Mouse (Mus musculus) right cerebral cortex, postnatal 25 days (tissue): ENCODE results near the gene Klf13.

ENCODE experiments used
- DNase-seq: peaks from one replicate; pipeline ENCODE4 v3.0.0; 2022

The Klf13 gene

GRCm38 (mm10) chr7:63924747-63925412 is 13.8 kb downstream of the Klf13 start:
- DNase-seq = peak; percentile 81

- DNase-seq = no peak
Observed at GRCm38 (mm10) chr7:63924151-63924550, 14.6 kb downstream of the Klf13 start.

- DNase-seq = no peak
Observed at GRCm38 (mm10) chr7:63922975-63923374, 15.7 kb downstream of the Klf13 start.

- DNase-seq = no peak
Observed at GRCm38 (mm10) chr7:63922571-63922970, 16.1 kb downstream of the Klf13 start.

- DNase-seq = no peak
Observed at GRCm38 (mm10) chr7:63921909-63922562, 16.7 kb downstream of the Klf13 start.

- DNase-seq = no peak
Observed at GRCm38 (mm10) chr7:63918771-63919768, 19.6 kb downstream of the Klf13 start.

- DNase-seq = no peak
Observed at GRCm38 (mm10) chr7:63917693-63918092, 21.0 kb downstream of the Klf13 start.

GRCm38 (mm10) chr7:63916268-63916907 is 22.3 kb downstream of the Klf13 start, which contains the start of gene E030018B13Rik:
E030018B13Rik (plus strand) TSS chr7:63916857.
- no peak for DNase-seq

GRCm38 (mm10) chr7:63914891-63915290 is 23.8 kb downstream of the Klf13 start:
- no peak for DNase-seq

- no peak for DNase-seq
Observed at GRCm38 (mm10) chr7:63913724-63914692, 24.7 kb downstream of the Klf13 start.

GRCm38 (mm10) chr7:63912924-63913723 is 25.6 kb downstream of the Klf13 start:
- DNase-seq = no peak

- no peak for DNase-seq
Observed at GRCm38 (mm10) chr7:63912234-63912810, 26.4 kb downstream of the Klf13 start.

- DNase-seq = no peak
Observed at GRCm38 (mm10) chr7:63911383-63912233, 27.1 kb downstream of the Klf13 start.

GRCm38 (mm10) chr7:63910912-63911311 is 27.8 kb downstream of the Klf13 start:
- no peak for DNase-seq

- no peak for DNase-seq
Observed at GRCm38 (mm10) chr7:63910225-63910624, 28.5 kb downstream of the Klf13 start.

- DNase-seq = no peak
Observed at GRCm38 (mm10) chr7:63908496-63909285, 30.0 kb downstream of the Klf13 start.

- no peak for DNase-seq
Observed at GRCm38 (mm10) chr7:63907778-63908495, 30.8 kb downstream of the Klf13 start.

GRCm38 (mm10) chr7:63905642-63906041 is 33.1 kb downstream of the Klf13 start:
- DNase-seq = no peak
